Mouse (Mus musculus): ENCODE measurements around the gene Extl1. TPM values are rescaled to one million over a fixed set of nuclear protein-coding genes. Genes with fewer than 3 reads are reported as not detected.

The Extl1 gene
- polyA plus RNA-seq, 1 experiment from 2014 or later = 2.1 TPM

DNA sequence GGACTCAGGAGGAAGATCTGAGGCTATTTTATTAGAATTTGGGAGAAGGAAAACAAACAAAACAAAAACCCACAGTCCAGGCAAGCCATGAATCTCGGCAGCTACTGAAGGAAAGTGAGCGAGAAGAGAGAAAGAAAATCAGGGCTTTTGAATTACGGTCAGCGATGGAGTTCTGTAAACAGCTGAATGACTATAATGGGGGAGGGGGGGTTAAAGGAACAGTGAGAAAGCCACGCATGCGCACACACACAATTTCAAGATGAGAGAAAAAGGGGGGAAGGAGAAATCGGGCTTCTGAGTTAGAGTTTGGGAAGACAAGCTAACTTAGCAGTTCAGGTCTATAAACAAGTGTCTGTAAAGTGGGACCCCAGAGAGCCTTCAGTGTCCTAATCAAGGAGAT lies 30.7 kb downstream of the Extl1 start:
- no peak overlapping the region for H3K4me3 ChIP-seq (ENCODE audit: low read depth, low read length)
- WGBS = 64% methylated on average over 7 of the region's 7 CpGs
- H3K36me3 ChIP-seq (ENCODE audit: control insufficient read depth, insufficient read depth, low read length) = no peaks in the 10 kb centered on the region
- H3K27me3 ChIP-seq (ENCODE audit: control insufficient read depth, insufficient read depth, low read length) = no peaks in the 10 kb centered on the region
- H3K4me2 ChIP-seq (replicated peaks; ENCODE audit: low read depth) = no peak overlapping the region
- TF ChIP-seq EP300 (optimal IDR thresholded peaks at IDR 0.05) (no peak), CTCF (IDR thresholded peaks at IDR 0.05; ENCODE audit: low read depth) (no peak)
- ATAC-seq (ENCODE audit: low FRiP score, low TSS enrichment) (no peak), DNase-seq (ENCODE audit: low spot score) (no peak)
- H3K4me1 ChIP-seq (replicated peaks; ENCODE audit: control insufficient read depth, insufficient read depth) = no peaks in the 10 kb centered on the region; the same call in 1 of the 2 replicates
- H3K27ac ChIP-seq (replicated peaks) = no peak overlapping the region
- H3K9ac ChIP-seq (ENCODE audit: low read length) = no peak overlapping the region
- H3K9me3 ChIP-seq (ENCODE audit: control insufficient read depth, low read length) = no peaks in the 10 kb centered on the region

DNA sequence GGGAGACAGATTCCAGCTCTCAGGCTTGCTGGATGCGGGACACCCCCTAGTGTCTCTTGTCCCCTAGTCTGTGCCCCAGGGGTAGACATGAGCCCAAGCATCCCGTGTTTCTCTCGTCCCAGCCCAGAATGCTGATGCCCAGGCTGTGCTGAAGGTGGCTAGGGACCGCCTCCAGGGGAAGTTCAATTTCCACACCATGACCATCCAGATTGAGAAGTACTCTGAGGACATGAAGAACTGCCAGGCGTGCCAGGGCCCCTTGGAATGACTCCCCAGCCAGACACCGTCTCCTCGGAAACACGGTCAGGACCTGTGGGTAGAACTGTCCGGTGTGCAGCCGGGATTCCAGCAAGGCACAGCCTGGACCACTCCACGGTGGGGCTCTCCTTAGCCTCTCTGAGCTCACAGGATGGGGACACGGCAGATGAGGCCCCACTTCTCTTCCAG lies 31.4 kb downstream of the Extl1 start:
- TF ChIP-seq EP300 (optimal IDR thresholded peaks at IDR 0.05) (no peak), CTCF (IDR thresholded peaks at IDR 0.05; ENCODE audit: low read depth) (no peak)
- H3K27ac ChIP-seq (replicated peaks) = no peak overlapping the region
- no peak overlapping the region for H3K4me2 ChIP-seq (replicated peaks; ENCODE audit: low read depth)
- H3K4me1 ChIP-seq (replicated peaks; ENCODE audit: control insufficient read depth, insufficient read depth) = no peaks in the 10 kb centered on the region; the same call in 1 of the 2 replicates
- no peaks in the 10 kb centered on the region for H3K9me3 ChIP-seq (ENCODE audit: control insufficient read depth, low read length)
- H3K27me3 ChIP-seq (ENCODE audit: control insufficient read depth, insufficient read depth, low read length) = no peaks in the 10 kb centered on the region
- no peak overlapping the region for H3K4me3 ChIP-seq (ENCODE audit: low read depth, low read length)
- WGBS = 81% methylated on average over 12 of the region's 12 CpGs
- DNase-seq (ENCODE audit: low spot score) (no peak), ATAC-seq (ENCODE audit: low FRiP score, low TSS enrichment) (no peak)
- H3K9ac ChIP-seq (ENCODE audit: low read length) = no peak overlapping the region
- H3K36me3 ChIP-seq (ENCODE audit: control insufficient read depth, insufficient read depth, low read length) = no peaks in the 10 kb centered on the region

DNA sequence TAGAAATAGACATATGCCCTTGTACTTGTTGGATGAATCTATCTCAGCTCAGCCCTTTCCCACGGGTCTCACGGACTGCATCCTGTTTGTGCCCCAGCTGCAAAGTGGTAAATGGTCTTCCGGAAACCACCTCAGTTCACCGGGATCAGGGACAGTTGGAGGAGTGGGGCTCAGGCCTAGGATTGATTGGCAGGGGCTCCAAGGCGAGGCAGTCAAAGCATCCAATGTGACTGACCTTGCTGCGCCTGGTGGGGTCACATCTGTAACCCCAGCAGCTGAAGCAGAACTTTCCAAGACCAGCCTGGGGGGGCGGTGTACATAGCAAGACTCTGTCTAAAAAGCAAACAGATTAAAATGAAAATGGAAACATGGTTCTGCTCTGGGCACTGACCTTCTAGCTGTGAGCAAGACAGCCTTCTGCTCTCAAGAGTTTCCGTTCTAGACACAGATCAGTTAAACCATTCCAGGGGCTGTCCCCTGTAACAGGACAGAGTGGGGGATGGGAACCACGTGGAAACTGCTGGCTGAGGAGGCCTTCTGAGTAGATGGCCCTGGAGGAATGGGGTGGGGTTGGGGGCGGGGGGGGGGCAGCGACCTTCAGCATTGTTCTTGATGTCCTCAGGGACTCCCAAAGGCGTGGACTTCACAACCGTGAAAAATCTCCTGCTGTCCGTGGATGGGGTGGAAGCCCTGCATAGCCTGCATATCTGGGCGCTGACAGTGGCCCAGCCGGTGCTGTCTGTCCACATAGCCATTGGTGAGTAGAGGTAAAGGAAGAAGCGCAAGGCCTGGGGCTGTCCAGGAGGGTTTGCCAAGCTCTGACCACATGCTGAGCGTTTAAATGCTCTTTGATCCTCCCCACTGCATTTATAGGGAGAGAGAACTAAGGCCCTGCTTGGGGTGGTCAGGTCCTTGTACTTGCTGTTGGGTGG lies 32.1 kb downstream of the Extl1 start:
- H3K9me3 ChIP-seq (ENCODE audit: control insufficient read depth, low read length) = no peaks in the 10 kb centered on the region
- no peak overlapping the region for H3K4me3 ChIP-seq (ENCODE audit: low read depth, low read length)
- no peak for TF ChIP-seq EP300 (optimal IDR thresholded peaks at IDR 0.05)
- no peak for TF ChIP-seq CTCF (IDR thresholded peaks at IDR 0.05; ENCODE audit: low read depth)
- no peaks in the 10 kb centered on the region; the same call in 1 of the 2 replicates for H3K4me1 ChIP-seq (replicated peaks; ENCODE audit: control insufficient read depth, insufficient read depth)
- H3K27me3 ChIP-seq (ENCODE audit: control insufficient read depth, insufficient read depth, low read length) = no peaks in the 10 kb centered on the region
- no peak overlapping the region for H3K27ac ChIP-seq (replicated peaks)
- no peak for DNase-seq (ENCODE audit: low spot score)
- ATAC-seq (ENCODE audit: low FRiP score, low TSS enrichment) = no peak
- 51% methylated on average over 18 of the region's 18 CpGs for WGBS
- H3K36me3 ChIP-seq (ENCODE audit: control insufficient read depth, insufficient read depth, low read length) = no peaks in the 10 kb centered on the region
- no peak overlapping the region for H3K4me2 ChIP-seq (replicated peaks; ENCODE audit: low read depth)
- H3K9ac ChIP-seq (ENCODE audit: low read length) = no peak overlapping the region

DNA sequence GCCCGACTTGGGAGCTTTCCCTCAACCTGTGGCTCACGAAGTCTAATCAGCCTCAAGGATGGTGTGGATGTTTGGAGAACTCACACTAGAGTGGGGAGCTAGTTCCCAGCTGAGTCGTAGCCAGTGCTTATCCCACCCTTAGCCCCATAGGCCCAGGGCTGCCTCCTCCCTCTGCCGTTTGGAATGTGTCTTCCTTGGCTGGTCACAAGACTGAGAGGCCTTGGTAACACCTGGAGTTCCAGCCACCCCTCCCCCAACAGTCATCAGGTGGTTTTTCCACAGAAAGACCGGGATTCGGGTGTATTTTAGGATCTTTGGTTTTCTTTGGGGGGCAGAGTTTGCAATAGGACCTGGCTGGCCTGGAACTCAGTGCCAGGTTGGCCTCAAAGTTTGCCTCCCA lies 33.0 kb downstream of the Extl1 start:
- Histone ChIP-seq H3K27ac (replicated peaks) (no peak overlapping the region), H3K9me3 (ENCODE audit: control insufficient read depth, low read length) (no peaks in the 10 kb centered on the region), H3K4me1 (replicated peaks; ENCODE audit: control insufficient read depth, insufficient read depth) (no peaks in the 10 kb centered on the region; the same call in 1 of the 2 replicates), H3K9ac (ENCODE audit: low read length) (no peak overlapping the region), H3K4me3 (ENCODE audit: low read depth, low read length) (no peak overlapping the region), H3K36me3 (ENCODE audit: control insufficient read depth, insufficient read depth, low read length) (no peaks in the 10 kb centered on the region), H3K4me2 (replicated peaks; ENCODE audit: low read depth) (no peak overlapping the region), H3K27me3 (ENCODE audit: control insufficient read depth, insufficient read depth, low read length) (no peaks in the 10 kb centered on the region)
- ATAC-seq (ENCODE audit: low FRiP score, low TSS enrichment) (no peak), DNase-seq (ENCODE audit: low spot score) (no peak)
- TF ChIP-seq EP300 (optimal IDR thresholded peaks at IDR 0.05) = no peak
- 82% methylated on average over 6 of the region's 6 CpGs for WGBS

DNA sequence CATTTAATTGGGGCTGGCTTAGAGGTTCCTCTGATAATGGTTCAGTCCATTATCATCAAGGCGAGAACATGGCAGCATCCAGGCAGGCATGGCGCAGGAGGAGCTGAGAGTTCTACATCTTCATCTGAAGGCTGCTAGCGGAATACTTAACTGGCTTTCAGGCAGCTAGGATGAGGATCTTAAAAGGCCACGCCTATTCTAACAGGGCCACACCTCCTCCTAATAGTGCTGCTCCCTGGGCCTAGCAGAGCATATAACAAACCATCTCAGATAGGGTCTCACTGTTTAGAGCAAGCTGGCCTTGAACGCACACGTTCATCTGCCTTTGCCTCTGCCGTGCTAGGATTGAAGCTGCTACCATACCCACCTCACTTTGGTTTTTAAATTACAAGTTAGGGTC lies 33.8 kb downstream of the Extl1 start:
- Histone ChIP-seq H3K4me3 (ENCODE audit: low read depth, low read length) (no peak overlapping the region), H3K9me3 (ENCODE audit: control insufficient read depth, low read length) (no peaks in the 10 kb centered on the region)

DNA sequence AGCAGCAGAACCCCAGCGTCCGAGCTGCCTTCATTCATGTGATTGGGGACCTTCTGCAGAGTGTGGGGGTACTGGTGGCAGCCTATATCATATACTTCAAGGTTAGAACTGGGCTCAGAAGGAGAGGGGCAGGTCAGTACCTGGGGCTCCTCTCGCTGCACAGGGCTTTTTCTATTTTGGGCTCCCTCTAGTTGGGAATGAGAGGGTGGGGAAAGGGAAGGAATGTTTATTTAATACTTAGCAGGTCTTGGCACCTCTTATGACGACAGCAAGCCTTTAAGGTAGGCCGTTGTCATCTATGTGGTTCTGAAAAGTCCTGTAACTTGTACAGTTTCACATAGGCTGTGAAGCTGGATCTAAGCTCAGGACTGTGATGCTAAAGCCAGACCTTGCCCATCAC lies 35.1 kb downstream of the Extl1 start:
- Histone ChIP-seq H3K36me3 (ENCODE audit: control insufficient read depth, insufficient read depth, low read length) (no peaks in the 10 kb centered on the region), H3K9me3 (ENCODE audit: control insufficient read depth, low read length) (no peaks in the 10 kb centered on the region), H3K9ac (ENCODE audit: low read length) (no peak overlapping the region), H3K27me3 (ENCODE audit: control insufficient read depth, insufficient read depth, low read length) (no peaks in the 10 kb centered on the region), H3K27ac (replicated peaks) (no peak overlapping the region), H3K4me2 (replicated peaks; ENCODE audit: low read depth) (no peak overlapping the region), H3K4me3 (ENCODE audit: low read depth, low read length) (no peak overlapping the region), H3K4me1 (replicated peaks; ENCODE audit: control insufficient read depth, insufficient read depth) (no peaks in the 10 kb centered on the region)
- 61% methylated on average over 5 of the region's 5 CpGs for WGBS
- ATAC-seq (ENCODE audit: low FRiP score, low TSS enrichment) = no peak
- TF ChIP-seq EP300 (optimal IDR thresholded peaks at IDR 0.05) (no peak), CTCF (IDR thresholded peaks at IDR 0.05; ENCODE audit: low read depth) (no peak)
- DNase-seq (ENCODE audit: low spot score) = no peak

More for the DNA sequence above, 33.8 kb downstream of the Extl1 start:
- H3K27me3 ChIP-seq (ENCODE audit: control insufficient read depth, insufficient read depth, low read length) = no peaks in the 10 kb centered on the region
- ATAC-seq (ENCODE audit: low FRiP score, low TSS enrichment) (no peak), DNase-seq (ENCODE audit: low spot score) (no peak)
- no peak overlapping the region for H3K27ac ChIP-seq (replicated peaks)
- no peak overlapping the region for H3K9ac ChIP-seq (ENCODE audit: low read length)
- no peaks in the 10 kb centered on the region; the same call in 1 of the 2 replicates for H3K4me1 ChIP-seq (replicated peaks; ENCODE audit: control insufficient read depth, insufficient read depth)
- 84% methylated on average over 7 of the region's 7 CpGs for WGBS
- no peak overlapping the region for H3K4me2 ChIP-seq (replicated peaks; ENCODE audit: low read depth)
- no peaks in the 10 kb centered on the region for H3K36me3 ChIP-seq (ENCODE audit: control insufficient read depth, insufficient read depth, low read length)
- TF ChIP-seq EP300 (optimal IDR thresholded peaks at IDR 0.05) = no peak
- TF ChIP-seq CTCF (IDR thresholded peaks at IDR 0.05; ENCODE audit: low read depth) = no peak
